In genomic region chr14:101882966-101883365, GRCm38 (mm10) we compare ENCODE assay signal across 9 mouse cellular contexts.
DNase-seq lines count a peak whose midpoint lies in the region; ATAC-seq lines count a peak whose summit lies in the region.
"Had no signal": no experiment of that assay in that cellular context is flagged by ENCODE, and none has a peak within 500 bp of the region (broad histone marks: within the 10 kb centered on the region; RNA-seq: fewer than 3 reads in every experiment).

No protein-coding gene starts in this region.

- no peak overlapping the region for H3K9ac ChIP-seq in limb, embryonic 12.5 days (replicated peaks)
- no peak overlapping the region for H3K9ac ChIP-seq in stomach, embryonic 14.5 days (replicated peaks; ENCODE audit: low read depth, low read length)
- no peak overlapping the region for H3K9ac ChIP-seq in neural tube, embryonic 15.5 days (replicated peaks)

- no peaks in the 10 kb centered on the region for H3K36me3 ChIP-seq in limb, embryonic 12.5 days
- no peaks in the 10 kb centered on the region for H3K36me3 ChIP-seq in stomach, embryonic 14.5 days (ENCODE audit: control insufficient read depth, insufficient read depth, low read length)
- H3K36me3 ChIP-seq in neural tube, embryonic 15.5 days, result no peaks in the 10 kb centered on the region

- peak; percentile 22 for DNase-seq in kidney, postnatal 10 days
- DNase-seq in kidney, adult 18-20 months, result no peak
- peak; percentile 52 for DNase-seq in forelimb bud, embryonic 11.5 days (ENCODE audit: low read depth, low spot score)
- no peak for DNase-seq in adrenal gland, postnatal 25 days
- DNase-seq in urinary bladder, adult 2 months (ENCODE audit: low spot score), result no peak
- DNase-seq: midbrain, embryonic 14.5 days had no signal

- H3K4me3 ChIP-seq in limb, embryonic 12.5 days (replicated peaks), result no peak overlapping the region
- H3K4me3 ChIP-seq in stomach, embryonic 14.5 days (ENCODE audit: low read depth, low read length), result no peak overlapping the region
- no peak overlapping the region for H3K4me3 ChIP-seq in neural tube, embryonic 15.5 days (replicated peaks)

- peak overlapping the region; percentile 20; the same call in 1 of the 2 replicates for H3K4me2 ChIP-seq in limb, embryonic 12.5 days
- no peak overlapping the region for H3K4me2 ChIP-seq in stomach, embryonic 14.5 days (replicated peaks; ENCODE audit: low read depth, low read length)
- no peak overlapping the region for H3K4me2 ChIP-seq in neural tube, embryonic 15.5 days

- peak overlapping the region; percentile 57; the same call in 1 of the 2 replicates for H3K27ac ChIP-seq in limb, embryonic 12.5 days
- no peak overlapping the region for H3K27ac ChIP-seq in stomach, embryonic 14.5 days (ENCODE audit: low read length)
- H3K27ac ChIP-seq in neural tube, embryonic 15.5 days (replicated peaks), result no peak overlapping the region

- ATAC-seq in limb, embryonic 12.5 days (ENCODE audit: insufficient number of reproducible peaks, insufficient read depth, low FRiP score, low TSS enrichment, low read depth), result peak; percentile 37; the same call in 1 of the 2 replicates
- peak; percentile 82 for ATAC-seq in stomach, embryonic 14.5 days (ENCODE audit: insufficient number of reproducible peaks, insufficient read depth, low FRiP score, low read depth)
- ATAC-seq in neural tube, embryonic 15.5 days (ENCODE audit: low FRiP score), result no peak

- H3K27me3 ChIP-seq in limb, embryonic 12.5 days, result no peaks in the 10 kb centered on the region
- H3K27me3 ChIP-seq in stomach, embryonic 14.5 days (ENCODE audit: control insufficient read depth, insufficient read depth, low read length), result no peaks in the 10 kb centered on the region
- H3K27me3 ChIP-seq in neural tube, embryonic 15.5 days (replicated peaks), result no peaks in the 10 kb centered on the region

- WGBS in limb, embryonic 12.5 days, result 15% methylated on average over 5 of the region's 5 CpGs
- 30% methylated on average over 5 of the region's 5 CpGs for WGBS in stomach, embryonic 14.5 days
- 20% methylated on average over 5 of the region's 5 CpGs for WGBS in neural tube, embryonic 15.5 days

- H3K9me3 ChIP-seq in limb, embryonic 12.5 days, result no peaks in the 10 kb centered on the region
- H3K9me3 ChIP-seq in stomach, embryonic 14.5 days (ENCODE audit: control insufficient read depth, low read depth, low read length), result no peaks in the 10 kb centered on the region
- H3K9me3 ChIP-seq in neural tube, embryonic 15.5 days (replicated peaks), result no peaks in the 10 kb centered on the region

- peaks cover 14% of the 10 kb centered on the region for H3K4me1 ChIP-seq in limb, embryonic 12.5 days (replicated peaks)
- no peaks in the 10 kb centered on the region; the same call in 1 of the 2 replicates for H3K4me1 ChIP-seq in stomach, embryonic 14.5 days (ENCODE audit: control insufficient read depth, insufficient read depth, low read length)
- H3K4me1 ChIP-seq in neural tube, embryonic 15.5 days, result no peaks in the 10 kb centered on the region

Comparison
In these comparisons a context has a peak if more than half of its experiments do, and no peak if none do; other contexts are left out.
1. DNase-seq: peak in kidney, postnatal 10 days (single experiment) and forelimb bud, embryonic 11.5 days (single experiment); none in kidney, adult 18-20 months (single experiment), adrenal gland, postnatal 25 days (single experiment) and urinary bladder, adult 2 months (single experiment).